Mouse (Mus musculus) skeletal muscle tissue, adult 2 months (tissue): ENCODE measurements around the gene Pgm3.
A peak's percentile ranks its signal among the peaks of the same experiment; 100 is the strongest.

Source experiments
- DNase-seq: peaks from one replicate; pipeline ENCODE4 v3.0.0-alpha.2; 2012; ENCODE audit warnings: low read depth, low spot score

The Pgm3 gene

DNA sequence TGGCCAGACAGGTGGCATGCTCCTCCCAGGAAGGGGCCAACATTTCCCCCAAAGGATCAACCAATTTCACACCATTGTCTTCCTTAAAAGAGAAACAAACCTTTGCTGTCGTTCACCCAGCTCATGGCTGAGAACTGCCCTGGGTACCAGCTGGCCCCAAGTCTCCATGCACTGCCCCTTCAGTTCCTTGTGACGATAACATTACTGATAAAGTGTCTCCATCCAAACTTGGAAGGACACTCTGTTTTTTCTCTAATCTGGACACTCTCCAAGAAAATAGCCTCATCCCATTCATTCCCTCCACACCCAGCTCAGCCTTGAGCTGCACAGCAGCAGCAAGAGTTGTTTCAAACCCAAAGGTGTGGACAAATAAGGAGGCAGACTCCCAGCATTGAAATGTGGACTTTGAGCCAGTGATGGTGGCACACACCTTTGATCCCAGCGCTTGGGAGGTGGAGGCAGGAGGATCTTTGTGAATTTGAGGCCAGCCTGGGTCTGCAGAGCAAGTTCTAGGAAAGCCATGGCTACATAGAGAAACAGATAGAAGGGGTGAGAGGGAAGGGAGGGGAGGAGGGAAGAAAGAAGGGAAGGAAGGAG, 2.2 kb downstream of the Pgm3 start:
- DNase-seq, result peak; percentile 43

DNA sequence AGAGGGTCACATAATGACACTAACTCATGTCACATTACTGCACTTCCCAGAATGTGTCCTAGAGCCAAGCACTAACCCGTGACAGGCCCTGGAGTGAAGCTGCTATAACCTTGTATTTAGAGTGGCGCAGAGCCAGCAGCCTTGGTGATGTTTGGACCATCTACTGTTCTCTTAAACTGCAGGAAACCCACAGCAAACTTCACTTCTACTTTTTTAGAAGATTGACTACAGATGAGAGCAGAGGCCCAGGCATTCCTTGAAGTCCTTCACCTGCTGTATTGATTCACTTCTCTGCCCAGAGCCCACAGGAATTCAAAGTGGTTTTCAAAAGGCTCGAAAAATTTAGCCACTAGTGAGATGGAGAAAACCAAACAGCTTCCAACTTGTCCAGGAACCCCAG, 11.1 kb downstream of the Pgm3 start:
- DNase-seq, result no peak

DNA sequence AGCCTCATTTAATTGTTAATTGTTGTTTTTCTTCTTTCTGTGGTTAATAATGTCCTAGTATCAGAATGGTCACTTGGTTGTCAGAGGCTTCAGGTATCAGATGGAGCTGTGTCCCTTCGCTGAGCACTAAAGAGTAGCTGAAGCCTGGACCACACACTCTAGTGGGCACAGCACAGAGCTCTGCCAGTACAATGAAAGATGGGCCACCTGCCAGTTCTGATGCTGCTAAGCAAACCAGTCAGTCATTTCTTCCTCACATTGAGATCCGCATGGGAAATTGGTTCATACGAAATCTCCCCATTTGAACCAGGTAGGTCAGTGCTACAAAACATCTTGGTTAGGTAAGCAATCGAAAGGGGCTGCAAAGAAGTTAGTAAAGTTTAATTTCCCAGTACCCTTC, 17.0 kb downstream of the Pgm3 start:
- no peak for DNase-seq

DNA sequence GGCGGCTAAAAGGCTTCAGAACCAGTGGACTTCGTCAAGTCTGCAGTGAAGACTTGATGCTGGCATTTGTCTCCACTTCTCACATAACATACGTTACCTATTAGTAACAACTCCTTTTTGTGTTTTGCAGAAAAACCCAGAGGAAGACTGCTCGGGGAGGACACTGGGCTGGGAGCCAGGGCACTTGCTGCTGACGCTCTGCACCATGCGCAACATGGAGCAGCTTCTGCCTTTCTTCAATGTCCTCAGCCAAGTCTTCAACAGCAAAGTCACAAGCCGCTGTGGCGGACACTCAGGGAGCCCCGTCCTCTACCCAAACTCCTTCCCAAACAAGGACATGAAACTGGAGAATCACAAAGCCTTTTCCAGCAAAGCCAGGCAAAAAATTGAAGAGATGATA, 17.8 kb downstream of the Pgm3 start:
- no peak for DNase-seq

DNA sequence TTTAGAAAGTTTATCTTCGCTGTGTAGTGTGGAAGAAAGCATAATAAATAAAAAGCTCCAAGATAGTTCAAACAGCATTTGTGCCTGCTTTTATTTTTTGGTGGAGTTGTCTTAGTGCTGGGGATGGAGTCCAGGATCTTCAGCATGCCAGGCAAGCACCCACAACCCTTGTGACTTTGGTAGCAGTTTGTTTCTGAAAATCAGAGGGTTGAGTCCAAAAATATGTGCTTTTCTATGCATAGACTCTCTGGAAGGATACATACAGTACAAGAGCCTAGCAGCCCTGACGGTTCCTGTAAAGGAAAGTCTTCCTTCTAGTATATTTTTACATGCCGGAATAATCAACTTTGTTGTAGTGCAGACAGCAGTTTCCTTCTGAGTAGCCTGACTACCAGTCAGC, 20.9 kb downstream of the Pgm3 start:
- DNase-seq, result no peak

DNA sequence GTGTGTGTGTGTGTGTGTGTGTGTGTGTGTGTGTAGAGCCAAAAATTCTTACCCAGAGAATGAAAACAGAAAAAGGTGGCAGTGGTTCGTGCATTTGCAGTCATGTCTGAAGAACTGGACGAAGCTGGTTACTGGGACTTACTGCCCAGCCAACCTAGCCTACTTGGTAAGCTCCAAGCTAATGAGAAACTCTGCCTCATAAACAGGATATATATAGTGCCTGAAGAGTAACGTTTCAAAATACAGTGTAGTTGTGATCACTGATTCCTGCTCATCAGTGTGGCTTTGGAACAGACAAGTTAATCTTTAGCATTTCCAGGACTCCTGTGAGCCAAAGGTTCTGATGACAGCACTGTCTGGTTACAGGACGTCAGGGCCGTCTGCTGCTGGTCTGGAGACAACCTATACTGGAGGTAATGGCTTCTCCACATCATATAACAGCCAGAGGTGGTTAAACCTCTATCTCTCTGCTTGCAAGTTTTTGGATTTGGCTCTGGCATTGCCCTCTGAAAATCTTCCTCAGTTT, 21.9 kb downstream of the Pgm3 start:
- no peak for DNase-seq

DNA sequence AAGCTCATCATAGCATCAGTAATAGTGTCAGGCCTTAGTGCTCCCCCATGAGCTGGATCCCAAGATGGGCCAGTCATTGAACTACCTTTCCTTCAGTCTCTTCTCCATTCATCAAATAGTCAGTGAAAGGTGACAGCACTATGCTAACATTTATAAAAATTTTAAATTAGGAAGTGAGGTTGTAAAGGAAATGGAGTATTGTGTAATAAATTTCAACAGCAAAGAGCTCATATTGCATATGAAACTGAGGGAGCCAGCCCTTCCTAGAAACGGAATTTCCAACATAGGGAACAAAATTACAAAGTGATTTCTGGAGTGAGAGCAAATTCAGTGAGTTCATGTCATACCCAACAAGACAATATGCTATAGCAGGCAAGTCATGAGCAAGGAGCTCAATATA, 27.1 kb downstream of the Pgm3 start:
- DNase-seq, result no peak

DNA sequence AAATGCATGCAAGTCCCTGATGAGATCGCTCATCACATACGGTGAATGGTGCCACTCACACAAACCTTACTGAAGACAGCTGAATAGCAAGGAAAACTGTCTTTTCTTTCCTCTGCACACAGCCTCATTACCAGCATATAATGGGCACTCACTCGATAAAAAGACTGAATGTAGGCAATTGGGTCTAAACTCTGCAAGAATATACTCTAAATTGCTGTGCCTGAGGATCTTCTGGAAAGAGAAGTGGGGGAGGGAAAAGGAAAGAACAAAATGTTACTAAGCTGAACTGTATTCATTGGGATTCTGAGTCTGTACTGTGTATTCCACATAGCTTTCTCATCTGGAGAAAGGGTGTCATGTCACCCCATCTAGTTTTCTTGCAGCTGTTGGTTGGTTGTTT, 28.2 kb downstream of the Pgm3 start:
- DNase-seq, result no peak

DNA sequence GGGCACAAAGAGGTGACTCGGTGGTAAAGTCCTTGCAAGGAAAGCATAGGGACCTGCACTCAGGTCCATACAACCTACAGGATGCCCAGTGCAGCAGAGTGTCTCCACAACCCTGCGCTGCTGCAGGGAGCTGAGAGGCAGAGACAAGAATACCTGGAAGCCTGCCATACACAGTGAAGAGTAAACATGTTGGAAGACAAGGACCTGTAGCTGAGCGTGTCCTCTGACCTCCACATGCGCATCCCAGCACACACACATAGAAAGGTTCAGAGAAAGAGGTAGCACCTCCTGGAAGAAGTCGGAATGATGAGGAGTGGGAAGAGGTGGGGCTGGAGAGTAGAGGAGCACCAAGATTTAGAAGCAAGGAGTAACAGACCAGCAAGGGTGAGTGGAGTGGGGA, 37.6 kb downstream of the Pgm3 start:
- DNase-seq, result no peak

DNA sequence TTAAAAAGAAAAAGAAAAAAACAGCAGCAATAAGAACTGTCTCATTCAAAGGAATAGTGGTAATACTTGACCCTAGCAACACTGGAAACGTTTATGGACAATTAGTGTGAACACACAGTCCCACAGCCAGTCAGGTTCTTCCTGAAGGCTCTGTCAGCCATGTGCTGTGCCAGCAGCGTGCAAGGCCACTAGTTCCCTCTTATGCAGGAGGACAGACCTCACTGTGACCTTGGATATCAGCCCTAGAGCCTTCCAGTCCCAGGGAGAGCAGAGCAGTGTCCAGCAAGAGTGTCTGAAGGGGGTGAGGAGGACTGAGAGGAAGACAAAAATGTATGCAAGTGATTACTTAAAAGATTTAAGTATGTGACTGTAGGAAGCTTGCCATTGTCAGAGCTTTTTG, 46.0 kb downstream of the Pgm3 start:
- no peak for DNase-seq

DNA sequence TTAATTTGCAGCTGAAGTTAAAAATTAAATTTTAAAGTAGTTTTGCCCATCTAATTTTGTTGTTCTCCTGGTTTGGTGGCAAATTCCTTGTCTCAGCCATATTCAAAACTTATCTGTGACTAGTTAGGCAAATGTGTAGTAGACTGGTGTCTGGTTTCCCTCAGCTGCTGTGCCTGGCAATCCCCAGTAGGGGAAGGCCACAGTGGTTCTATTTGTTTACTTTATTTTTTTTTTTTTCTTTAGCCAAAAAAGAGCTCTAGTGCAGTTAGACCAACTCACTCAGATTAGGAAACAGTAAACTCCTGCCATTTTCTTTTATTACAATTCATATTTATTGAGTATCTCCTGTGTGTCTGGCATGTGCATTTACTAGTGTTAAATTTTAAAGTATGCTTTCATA, 49.3 kb downstream of the Pgm3 start:
- DNase-seq, result no peak

DNA sequence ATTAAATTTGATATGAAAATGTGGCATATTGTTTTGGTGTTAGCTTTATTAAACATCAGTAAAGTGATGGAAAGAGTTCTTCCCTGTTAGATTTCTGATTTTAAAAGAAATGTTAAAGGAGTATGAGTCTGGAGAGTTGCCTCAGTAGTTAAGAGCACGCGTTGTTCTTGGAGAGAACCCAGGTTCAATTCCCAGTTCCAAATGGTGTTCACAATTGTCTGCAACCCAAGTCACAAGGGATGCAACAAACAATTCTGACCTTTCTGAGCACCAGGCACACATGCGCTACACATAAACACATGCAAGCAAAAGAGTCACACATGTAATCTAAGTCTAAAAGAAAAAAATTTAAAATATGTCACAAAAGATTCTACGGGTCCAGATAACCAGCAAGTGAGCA, 56.8 kb downstream of the Pgm3 start:
- DNase-seq, result peak; percentile 54

DNA sequence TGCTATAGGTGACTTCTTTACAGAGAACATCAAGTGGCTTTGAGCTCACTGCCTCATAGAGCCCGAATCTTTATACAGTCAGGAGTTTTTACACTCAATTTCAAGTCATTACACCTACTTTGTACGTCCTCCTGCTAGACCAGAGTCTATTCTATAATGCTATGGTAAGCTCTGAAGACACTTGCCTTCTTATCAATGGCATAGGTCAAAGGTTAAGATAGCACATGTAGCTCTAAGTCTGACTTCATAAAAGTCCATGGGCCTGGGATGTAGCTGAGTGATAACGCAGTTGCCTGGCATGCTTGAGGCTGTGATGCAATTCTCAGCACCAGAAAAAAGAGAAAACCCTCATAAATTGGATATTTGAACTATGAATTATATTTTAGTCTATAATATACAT, 57.3 kb downstream of the Pgm3 start:
- no peak for DNase-seq

DNA sequence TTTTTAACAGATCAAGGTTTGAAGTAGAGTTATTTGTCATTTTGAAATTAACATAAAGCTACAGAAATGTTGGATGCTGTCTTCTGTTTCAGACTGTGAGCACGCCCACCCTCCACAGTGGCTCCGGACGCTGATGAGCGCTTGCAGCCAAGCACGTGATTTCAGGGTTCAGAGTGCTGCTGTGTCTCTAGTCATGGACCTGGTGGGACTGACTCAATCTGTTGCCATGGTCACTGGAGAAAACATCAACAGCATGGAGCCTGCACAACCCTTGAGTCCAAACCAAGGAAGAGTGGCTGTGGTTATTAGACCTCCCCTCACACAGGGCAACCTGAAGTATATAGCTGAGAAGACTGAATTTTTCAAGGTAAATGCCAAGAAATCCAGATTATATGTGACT, 57.9 kb downstream of the Pgm3 start:
- peak; percentile 13 for DNase-seq

DNA sequence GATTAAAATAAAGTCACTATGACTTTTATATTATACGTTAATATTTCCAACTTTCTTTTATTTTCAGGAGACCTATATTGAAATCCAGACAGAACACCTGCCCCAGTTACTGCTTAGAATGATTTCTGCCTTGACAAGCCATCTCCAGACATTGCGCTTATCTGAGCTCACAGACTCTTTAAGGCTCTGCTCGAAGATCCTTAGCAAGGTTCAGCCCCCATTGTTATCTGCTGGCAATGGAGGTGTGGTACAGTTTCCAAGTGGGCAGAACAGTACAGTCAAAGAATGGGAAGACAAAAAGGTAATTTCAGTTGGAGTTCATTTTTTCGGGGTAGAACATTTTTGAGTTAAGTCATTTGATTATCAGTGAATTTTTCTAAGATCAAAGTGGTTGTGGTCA, 64.2 kb downstream of the Pgm3 start:
- no peak for DNase-seq
